ENCODE assay signal across 8 mouse cellular contexts in the genomic region with DNA sequence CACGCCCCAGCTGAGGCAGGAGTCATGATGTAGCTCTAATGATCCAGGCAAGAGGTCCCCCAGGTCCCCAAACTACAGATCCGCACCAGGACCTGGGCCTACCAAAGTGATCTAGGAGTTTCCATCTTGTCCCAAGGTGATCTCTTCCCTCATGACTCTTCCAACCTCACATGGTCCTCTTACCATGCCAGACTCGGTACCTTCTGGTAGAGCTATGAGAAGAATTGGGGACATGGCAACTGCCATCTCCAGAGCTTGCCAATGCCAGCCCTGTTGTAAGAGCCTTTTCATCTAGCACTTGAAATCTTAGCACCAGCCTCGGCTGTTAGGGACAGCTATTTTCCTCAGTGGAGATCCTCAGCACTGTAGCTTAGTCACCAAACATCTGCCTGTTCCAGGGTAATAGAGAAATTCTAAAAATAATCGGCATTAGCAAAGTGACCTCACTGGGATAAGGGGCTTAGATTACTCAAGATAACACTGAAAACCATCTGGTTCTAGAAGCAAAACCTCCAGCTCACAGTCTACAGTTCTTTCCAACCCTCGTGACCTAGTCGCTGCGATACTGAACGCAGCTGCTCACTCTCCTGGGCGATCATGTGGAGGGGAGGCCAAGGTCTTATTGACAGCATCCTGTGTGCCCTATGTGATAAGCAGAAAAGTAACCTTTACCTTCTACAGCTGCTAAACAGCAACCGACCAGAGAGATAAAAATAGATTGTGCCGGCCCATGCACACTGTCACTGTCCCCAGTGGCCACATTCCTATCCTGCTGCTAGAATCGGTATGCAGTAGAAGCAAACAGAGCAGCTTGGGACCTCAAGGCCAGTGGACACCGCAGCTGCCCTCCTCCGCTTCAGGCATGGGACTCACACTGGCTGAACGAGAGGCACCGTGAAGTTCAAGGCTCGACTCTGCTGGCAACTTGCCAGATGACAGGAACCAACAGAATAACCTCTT.
DNase-seq lines count a peak whose midpoint lies in the region; ATAC-seq lines count a peak whose summit lies in the region.

No protein-coding gene starts in this region.

- peaks cover 12% of the 10 kb centered on the region for H3K4me1 ChIP-seq in hindbrain, embryonic 16.5 days (ENCODE audit: control insufficient read depth, insufficient read depth, low read depth, low read length)
- no peaks in the 10 kb centered on the region for H3K4me1 ChIP-seq in hindbrain, embryonic 11.5 days (replicated peaks; ENCODE audit: control insufficient read depth, insufficient read depth, low read length)
- peaks cover 44 to 68% of the 10 kb centered on the region in 2 experiments for H3K4me1 ChIP-seq in heart, embryonic 14.5 days (ENCODE audit: control insufficient read depth in 2 of 2, insufficient read depth in 2 of 2, low read length in 2 of 2)
- H3K4me1 ChIP-seq in liver, embryonic 16.5 days (ENCODE audit: control insufficient read depth, low read depth, low read length), result peaks cover 5% of the 10 kb centered on the region

- WGBS in hindbrain, embryonic 16.5 days, result 69% methylated on average over 18 of the region's 18 CpGs
- WGBS in hindbrain, embryonic 11.5 days, result 84% methylated on average over 18 of the region's 18 CpGs
- WGBS in heart, embryonic 14.5 days, result 17% methylated on average over 18 of the region's 18 CpGs
- WGBS in liver, embryonic 16.5 days (ENCODE audit: insufficient replicate concordance), result 41% methylated on average over 18 of the region's 18 CpGs

- H3K27me3 ChIP-seq in hindbrain, embryonic 16.5 days (replicated peaks; ENCODE audit: control insufficient read depth, insufficient read depth, low read length), result no peaks in the 10 kb centered on the region
- no peaks in the 10 kb centered on the region for H3K27me3 ChIP-seq in hindbrain, embryonic 11.5 days (ENCODE audit: control insufficient read depth, insufficient read depth, low read length)
- no peaks in the 10 kb centered on the region for H3K27me3 ChIP-seq in heart, embryonic 14.5 days (ENCODE audit: control insufficient read depth, insufficient read depth, low read length)
- no peaks in the 10 kb centered on the region for H3K27me3 ChIP-seq in liver, embryonic 16.5 days (ENCODE audit: control insufficient read depth, insufficient read depth, low read depth, low read length)

- no peak for DNase-seq in hindbrain, embryonic 11.5 days (ENCODE audit: low spot score)
- peak; percentile 61 for DNase-seq in adrenal gland, adult 8-10 months
- DNase-seq in frontal cortex, postnatal 25 days (ENCODE audit: low spot score in 2 of 2), result no peak
- DNase-seq in embryo, embryonic 10.5 days (ENCODE audit: low spot score), result no peak
- DNase-seq in MN1 (ENCODE audit: low spot score), result no peak

- no peak overlapping the region for H3K27ac ChIP-seq in hindbrain, embryonic 16.5 days (ENCODE audit: low read depth, low read length)
- no peak overlapping the region for H3K27ac ChIP-seq in hindbrain, embryonic 11.5 days (ENCODE audit: low read depth, low read length)
- H3K27ac ChIP-seq in heart, embryonic 14.5 days (replicated peaks in 1 of 2; ENCODE audit: control insufficient read depth in 1 of 2, insufficient read depth in 1 of 2, low read depth in 2 of 2, low read length in 2 of 2), result peak overlapping the region; percentile 90
- peak overlapping the region; percentile 77 for H3K27ac ChIP-seq in liver, embryonic 16.5 days (ENCODE audit: low read length)

- no peak overlapping the region for H3K9ac ChIP-seq in hindbrain, embryonic 16.5 days (ENCODE audit: low read depth, low read length)
- no peak overlapping the region for H3K9ac ChIP-seq in hindbrain, embryonic 11.5 days (ENCODE audit: low read depth, low read length)
- peak overlapping the region; percentile 22; the same call in 1 of the 2 replicates for H3K9ac ChIP-seq in heart, embryonic 14.5 days (ENCODE audit: low read length)
- no peak overlapping the region for H3K9ac ChIP-seq in liver, embryonic 16.5 days (ENCODE audit: low read depth, low read length)

- peak; percentile 7; the same call in 1 of the 2 replicates for ATAC-seq in hindbrain, embryonic 16.5 days
- ATAC-seq in hindbrain, embryonic 11.5 days (ENCODE audit: low FRiP score), result no peak
- ATAC-seq in heart, embryonic 14.5 days (ENCODE audit: insufficient number of reproducible peaks, insufficient read depth, low FRiP score, low read depth), result peak; percentile 78
- peak; percentile 90 for ATAC-seq in liver, embryonic 16.5 days (ENCODE audit: low read depth)

- no peak overlapping the region for H3K4me2 ChIP-seq in hindbrain, embryonic 16.5 days (ENCODE audit: low read length)
- no peak overlapping the region for H3K4me2 ChIP-seq in hindbrain, embryonic 11.5 days (replicated peaks; ENCODE audit: low read depth, low read length)
- H3K4me2 ChIP-seq in heart, embryonic 14.5 days (ENCODE audit: low read length), result peak overlapping the region; percentile 36
- H3K4me2 ChIP-seq in liver, embryonic 16.5 days (ENCODE audit: low read depth, low read length), result no peak overlapping the region

- H3K36me3 ChIP-seq in hindbrain, embryonic 16.5 days (ENCODE audit: control insufficient read depth, insufficient read depth, low read length), result peaks cover 10% of the 10 kb centered on the region; the same call in 1 of the 2 replicates
- H3K36me3 ChIP-seq in hindbrain, embryonic 11.5 days (ENCODE audit: control insufficient read depth, insufficient read depth, low read length), result no peaks in the 10 kb centered on the region
- peaks cover 34% of the 10 kb centered on the region for H3K36me3 ChIP-seq in heart, embryonic 14.5 days (ENCODE audit: control insufficient read depth, insufficient read depth, low read length)
- H3K36me3 ChIP-seq in liver, embryonic 16.5 days (ENCODE audit: control insufficient read depth, insufficient read depth), result no peaks in the 10 kb centered on the region; the same call in 1 of the 2 replicates

- no peak overlapping the region for H3K4me3 ChIP-seq in hindbrain, embryonic 16.5 days (ENCODE audit: low read length)
- H3K4me3 ChIP-seq in hindbrain, embryonic 11.5 days (ENCODE audit: low read depth, low read length), result no peak overlapping the region
- H3K4me3 ChIP-seq in heart, embryonic 14.5 days (ENCODE audit: control insufficient read depth in 1 of 2, insufficient read depth in 1 of 2, low read depth in 1 of 2, low read length in 2 of 2), result no peak overlapping the region
- no peak overlapping the region for H3K4me3 ChIP-seq in liver, embryonic 16.5 days (ENCODE audit: low read depth, low read length)

- H3K9me3 ChIP-seq in hindbrain, embryonic 16.5 days (ENCODE audit: control insufficient read depth, low read length), result no peaks in the 10 kb centered on the region
- no peaks in the 10 kb centered on the region for H3K9me3 ChIP-seq in hindbrain, embryonic 11.5 days (ENCODE audit: control insufficient read depth, low read length)
- H3K9me3 ChIP-seq in heart, embryonic 14.5 days (ENCODE audit: control insufficient read depth, low read length), result no peaks in the 10 kb centered on the region
- no peaks in the 10 kb centered on the region for H3K9me3 ChIP-seq in liver, embryonic 16.5 days (replicated peaks; ENCODE audit: control insufficient read depth, low read length)

Comparison
In these comparisons a context has a peak if more than half of its experiments do, and no peak if none do; other contexts are left out.
1. H3K27ac ChIP-seq: peak in heart, embryonic 14.5 days (2 of 2) and liver, embryonic 16.5 days (single experiment); none in hindbrain, embryonic 16.5 days (single experiment) and hindbrain, embryonic 11.5 days (single experiment).